Mouse (Mus musculus) CH12.LX (cell line): ENCODE data around the gene Mrrf. TPM values are rescaled to one million over a fixed set of nuclear protein-coding genes. Genes with fewer than 3 reads are reported as not detected.

ENCODE experiments used
- DNase-seq: peaks from one replicate; pipeline ENCODE4 v3.0.0-alpha.2; 2013; ENCODE audit errors: extremely low read depth
- H3K27ac ChIP-seq: 2 replicates; pipeline ENCODE4 v1.5.1; 2012; ENCODE audit warnings: low read depth, mild to moderate bottlenecking, control low read depth, moderate library complexity; ENCODE audit not compliant: insufficient read depth
- H3K27me3 ChIP-seq: replicated peaks from 2 replicates; pipeline ENCODE3; 2012; ENCODE audit warnings: inconsistent platforms
- H3K36me3 ChIP-seq, 2 experiments: replicated peaks in 1 of 2; 2 replicates each; pipeline versions ENCODE3 to v1.6.1; 2012; ENCODE audit warnings: inconsistent platforms in 1 of 2, low read length in 1 of 2, mild to moderate bottlenecking in 1 of 2, mixed read lengths in 1 of 2, moderate library complexity in 1 of 2; ENCODE audit not compliant: control insufficient read depth in 1 of 2, insufficient read depth in 1 of 2
- H3K4me1 ChIP-seq, 2 experiments: 2 replicates each; pipeline ENCODE4 v1.6.1; 2012; ENCODE audit warnings: inconsistent platforms in 1 of 2, moderate library complexity in 1 of 2; ENCODE audit not compliant: insufficient read depth in 2 of 2, control insufficient read depth in 1 of 2
- H3K4me2 ChIP-seq: 2 replicates; pipeline ENCODE4 v1.6.1; 2012; ENCODE audit warnings: low read depth, mild to moderate bottlenecking, control low read depth; ENCODE audit not compliant: poor library complexity, insufficient read depth, severe bottlenecking
- H3K4me3 ChIP-seq, 3 experiments: fragments of 150-350 bp in 1 of 3; sonication (generic) in 1 of 3; replicated peaks in 1 of 3; 2 replicates each; pipeline versions ENCODE3 to v1.5.1; 2011 to 2012; ENCODE audit warnings: low read depth in 2 of 3, low read length in 2 of 3, mild to moderate bottlenecking in 2 of 3, moderate library complexity in 2 of 3, control low read depth in 1 of 3, improper control_type of control experiment in 1 of 3, inconsistent platforms in 1 of 3, mixed read lengths in 1 of 3; ENCODE audit not compliant: poor library complexity in 1 of 3
- H3K79me2 ChIP-seq: replicated peaks from 2 replicates; pipeline ENCODE4 v1.6.1; 2012; ENCODE audit warnings: mild to moderate bottlenecking, moderate library complexity; ENCODE audit not compliant: control insufficient read depth, poor library complexity, insufficient read depth, severe bottlenecking; ENCODE audit errors: extremely low read depth
- H3K9ac ChIP-seq: 2 replicates; pipeline ENCODE4 v1.6.1; 2012; ENCODE audit warnings: low read depth, mild to moderate bottlenecking, control low read depth, moderate library complexity; ENCODE audit not compliant: insufficient read depth
- H3K9me3 ChIP-seq: replicated peaks from 2 replicates; pipeline ENCODE3; 2012; ENCODE audit warnings: low read length, inconsistent platforms, mixed read lengths
- CTCF ChIP-seq, 2 experiments: IDR thresholded peaks in 1 of 2; conservative IDR thresholded peaks in 1 of 2; 2 replicates each; pipeline ENCODE4 v1.5.1; 2011 to 2012; ENCODE audit warnings: low read depth in 2 of 2, low read length in 2 of 2, improper control_type of control experiment in 1 of 2, inconsistent platforms in 1 of 2, mild to moderate bottlenecking in 1 of 2, moderate library complexity in 1 of 2
- ELF1 ChIP-seq: IDR thresholded peaks from 2 replicates; pipeline ENCODE4 v1.6.1; 2014; ENCODE audit warnings: low read depth, mild to moderate bottlenecking, inconsistent platforms, low read length, improper control_type of control experiment
- GABPA ChIP-seq: IDR thresholded peaks from 2 replicates; pipeline ENCODE4 v1.6.1; 2012; ENCODE audit warnings: low read depth, low read length, improper control_type of control experiment, inconsistent platforms; ENCODE audit not compliant: insufficient replicate concordance
- HCFC1 ChIP-seq: IDR thresholded peaks from 2 replicates; pipeline ENCODE4 v1.6.1; 2012; ENCODE audit warnings: low read depth, mild to moderate bottlenecking, inconsistent platforms, low read length, improper control_type of control experiment
- JUN ChIP-seq: IDR thresholded peaks from 2 replicates; pipeline ENCODE4 v1.6.1; 2011; ENCODE audit warnings: low read depth, mild to moderate bottlenecking, low read length, improper control_type of control experiment, moderate library complexity; ENCODE audit not compliant: insufficient read depth
- KAT2A ChIP-seq: IDR thresholded peaks from 2 replicates; pipeline ENCODE4 v1.6.1; 2012; ENCODE audit warnings: low read length, improper control_type of control experiment, inconsistent platforms; ENCODE audit not compliant: insufficient replicate concordance
- MAFK ChIP-seq: IDR thresholded peaks from 2 replicates; pipeline ENCODE4 v1.6.1; 2011; ENCODE audit warnings: low read length, improper control_type of control experiment; ENCODE audit not compliant: insufficient replicate concordance
- MXI1 ChIP-seq: IDR thresholded peaks from 2 replicates; pipeline ENCODE4 v1.6.1; 2011; ENCODE audit warnings: mild to moderate bottlenecking, low read depth, low read length, improper control_type of control experiment
- NELFE ChIP-seq: IDR thresholded peaks from 2 replicates; pipeline ENCODE4 v1.6.1; 2011; ENCODE audit warnings: low read depth, low read length, improper control_type of control experiment
- NRF1 ChIP-seq: IDR thresholded peaks from 2 replicates; pipeline ENCODE4 v1.6.1; 2014; ENCODE audit warnings: low read depth, mild to moderate bottlenecking, inconsistent platforms, low read length, improper control_type of control experiment, moderate library complexity
- PAX5 ChIP-seq: IDR thresholded peaks from 2 replicates; pipeline ENCODE4 v1.6.1; 2012; ENCODE audit warnings: low read length, inconsistent platforms, mixed read lengths
- POLR2A ChIP-seq: IDR thresholded peaks from 2 replicates; pipeline ENCODE4 v1.6.1; 2011; ENCODE audit warnings: low read depth, mild to moderate bottlenecking, improper control_type of control experiment, low read length
- RAD21 ChIP-seq: IDR thresholded peaks from 2 replicates; pipeline ENCODE4 v1.6.1; 2011; ENCODE audit warnings: low read depth, mild to moderate bottlenecking, low read length, improper control_type of control experiment, moderate library complexity
- SIN3A ChIP-seq: IDR thresholded peaks from 2 replicates; pipeline ENCODE4 v1.6.1; 2012; ENCODE audit warnings: low read length, improper control_type of control experiment, inconsistent platforms
- SMC3 ChIP-seq: IDR thresholded peaks from 2 replicates; pipeline ENCODE4 v1.6.1; 2011; ENCODE audit warnings: low read depth, low read length, improper control_type of control experiment
- UBTF ChIP-seq: IDR thresholded peaks from 2 replicates; pipeline ENCODE4 v1.6.1; 2012; ENCODE audit warnings: low read depth, mild to moderate bottlenecking, inconsistent platforms, low read length, improper control_type of control experiment, moderate library complexity
- USF2 ChIP-seq: conservative IDR thresholded peaks from 2 replicates; pipeline ENCODE4 v1.6.1; 2011; ENCODE audit warnings: low read depth, low read length, improper control_type of control experiment
- ZKSCAN1 ChIP-seq: IDR thresholded peaks from 2 replicates; pipeline ENCODE4 v1.6.1; 2012; ENCODE audit warnings: low read depth, inconsistent platforms, low read length, improper control_type of control experiment, borderline replicate concordance
- ZNF384 ChIP-seq: IDR thresholded peaks from 2 replicates; pipeline ENCODE4 v1.6.1; 2012; ENCODE audit warnings: low read depth, low read length, improper control_type of control experiment, inconsistent platforms
- dilution Hi-C: fragments of 300-500 bp; cut with MboI; formaldehyde crosslinking; loops from 2 replicates; pipeline ENCODE4 v1.14.3; 2020; ENCODE audit warnings: low sequenced_read_pairs; ENCODE audit not compliant: extremely low pct_unique_long_range_greater_than_20kb, extremely low pct_ligation_motif_present
- in situ Hi-C: fragments of 300-500 bp; cut with MboI; formaldehyde crosslinking; loops from 3 replicates; pipeline ENCODE4 v1.14.3; 2019; ENCODE audit warnings: low sequenced_read_pairs, low pct_ligation_motif_present, low pct_unique_long_range_greater_than_20kb, mixed read lengths
- polyA plus RNA-seq: library from polyadenylated mRNA; unstranded; fragments of >175 nt; gene quantifications from 2 replicates; pipeline ENCODE4 v1.2.1, GENCODE M21; 2012; ENCODE audit warnings: low read depth; ENCODE audit not compliant: insufficient read length
- total RNA-seq, 2 experiments: library from RNA; depleted of rRNA; stranded (reverse); fragments of 300-350 nt in 1 of 2; fragments of >200 nt in 1 of 2; gene quantifications; 2 replicates each; pipeline ENCODE4 v1.2.3; 2012 to 2014

Mrrf gene
- total and polyA plus RNA-seq, 3 experiments: 17.2 to 22.2 (median 20.9) TPM

DNA sequence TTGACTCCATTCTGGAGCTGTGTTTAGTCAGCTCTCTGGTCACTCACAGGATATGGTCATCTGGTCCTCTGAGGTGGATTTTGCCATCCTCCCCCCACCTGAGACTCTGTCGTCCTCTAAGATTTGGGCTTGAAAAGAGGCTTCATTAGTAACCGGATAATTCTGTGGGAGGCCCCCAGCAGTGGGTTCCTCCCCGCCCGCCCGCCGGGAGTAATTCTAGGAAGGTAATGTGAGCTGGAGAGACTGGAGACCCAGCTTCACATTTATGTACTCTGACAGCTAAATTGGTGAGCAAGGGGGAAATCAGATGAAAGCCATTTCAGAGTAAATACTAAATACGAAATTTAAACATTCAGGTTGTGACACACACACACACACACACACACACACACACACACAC, 27.6 kb upstream of the Mrrf start:
- H3K27me3 ChIP-seq: peaks cover 21% of the 10 kb centered on the region
- no peak overlapping the region for H3K27ac ChIP-seq
- TF ChIP-seq NELFE (no peak), PAX5 (no peak), HCFC1 (no peak), CTCF (conservative IDR thresholded peaks at IDR 0.05 in 1 of 2, IDR thresholded peaks at IDR 0.05 in 1 of 2; ENCODE audit: low read depth in 2 of 2, low read length in 2 of 2) (no peak), SMC3 (no peak), RAD21 (no peak), GABPA (no peak), ELF1 (no peak), ZKSCAN1 (no peak), SIN3A (no peak), MAFK (no peak), MXI1 (no peak)
- TF ChIP-seq, all 38 proteins: peak for 0

GRCm38 (mm10) chr2:36112632-36113031, 23.6 kb upstream of the Mrrf start:
- peaks cover 5% of the 10 kb centered on the region for H3K27me3 ChIP-seq
- H3K9me3 ChIP-seq: no peaks in the 10 kb centered on the region
- no peak for TF ChIP-seq UBTF
- TF ChIP-seq MAFK: no peak
- no peak for TF ChIP-seq ZNF384
- no peak for TF ChIP-seq JUN
- TF ChIP-seq POLR2A: no peak
- no peak for TF ChIP-seq KAT2A
- TF ChIP-seq NRF1: no peak
- TF ChIP-seq USF2: no peak
- H3K79me2 ChIP-seq: no peaks in the 10 kb centered on the region
- H3K27ac ChIP-seq: no peak overlapping the region
- H3K9ac ChIP-seq: no peak overlapping the region
- in situ Hi-C loops (no loop called here), dilution Hi-C loops (no loop called here)
- H3K4me3 ChIP-seq: no peak overlapping the region
- no peak overlapping the region for H3K4me2 ChIP-seq
- peaks cover 11 to 20% of the 10 kb centered on the region in 2 experiments for H3K36me3 ChIP-seq
- H3K4me1 ChIP-seq: no peaks in the 10 kb centered on the region
- DNase-seq: no peak

More for the DNA sequence above, 27.6 kb upstream of the Mrrf start:
- no peaks in the 10 kb centered on the region for H3K79me2 ChIP-seq
- H3K4me1 ChIP-seq: no peaks in the 10 kb centered on the region
- no peak overlapping the region for H3K9ac ChIP-seq
- no peaks in the 10 kb centered on the region for H3K9me3 ChIP-seq
- in situ Hi-C loops (no loop called here), dilution Hi-C loops (no loop called here)
- no peaks in the 10 kb centered on the region for H3K36me3 ChIP-seq
- no peak overlapping the region for H3K4me2 ChIP-seq
- no peak overlapping the region for H3K4me3 ChIP-seq
- no peak for DNase-seq
